Mouse (Mus musculus): ENCODE data around the gene Zfhx3. TPM values are rescaled to one million over a fixed set of nuclear protein-coding genes. Genes with fewer than 3 reads are reported as not detected.

Gene Zfhx3
- total RNA-seq, 2 experiments from 2014 or later: 39.3 to 58.8 TPM

DNA sequence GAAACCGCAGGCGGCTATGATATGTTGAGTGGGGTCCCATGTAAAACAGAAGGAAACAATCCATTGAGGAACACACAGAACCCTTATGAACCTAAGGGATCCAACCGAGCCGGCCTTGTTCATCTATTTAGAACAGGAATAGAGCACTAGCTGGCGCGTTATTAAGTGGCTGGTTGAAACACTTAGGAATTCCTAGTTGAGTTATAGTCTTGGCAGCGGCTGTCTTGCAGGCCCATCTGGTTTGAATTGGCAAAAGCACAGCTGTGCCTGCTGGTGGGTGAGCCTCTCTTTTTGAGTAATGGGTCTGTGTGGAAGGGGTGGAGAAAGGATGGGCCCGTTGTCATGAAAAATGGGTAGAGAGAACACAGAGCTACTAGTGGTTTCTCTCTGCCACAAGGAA lies 610.1 kb downstream of the Zfhx3 start:
- DNase-seq: no peak

DNA sequence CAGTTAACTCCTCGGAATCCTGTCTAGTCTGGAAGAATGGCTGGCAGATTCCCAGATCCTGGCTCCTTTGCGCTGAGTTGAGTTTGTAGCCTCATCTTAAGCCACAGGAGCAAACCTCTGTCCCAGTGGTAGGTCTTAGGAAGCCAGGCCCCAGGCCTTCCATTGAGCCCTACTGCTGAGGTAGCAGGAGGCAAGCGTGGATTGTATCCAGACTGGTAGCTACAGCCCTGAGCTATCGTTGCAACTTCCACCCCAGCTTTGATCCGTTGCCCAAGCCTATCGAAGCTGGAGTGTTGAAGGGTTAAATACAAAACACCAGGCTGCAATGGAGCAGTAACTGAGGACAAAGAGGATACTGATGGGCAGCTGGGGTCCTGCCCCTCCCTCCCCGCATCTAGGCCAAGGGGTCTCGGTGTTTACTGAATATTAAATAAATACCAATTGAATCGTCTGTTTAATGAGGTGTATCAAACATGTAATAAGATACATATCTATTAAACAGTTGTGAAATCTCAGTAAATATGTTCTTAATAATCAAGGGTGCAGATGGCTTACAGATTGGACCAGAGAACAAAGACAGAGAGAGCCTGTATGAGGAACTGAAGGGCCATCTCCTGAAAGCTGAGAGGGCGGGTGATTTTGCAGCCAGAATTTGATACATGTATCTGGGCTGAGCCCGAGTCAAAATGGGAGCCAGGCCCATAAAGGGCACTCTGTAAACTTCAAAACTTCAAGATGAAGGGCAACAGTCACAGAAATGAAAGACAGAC lies 611.5 kb downstream of the Zfhx3 start:
- DNase-seq: no peak

DNA sequence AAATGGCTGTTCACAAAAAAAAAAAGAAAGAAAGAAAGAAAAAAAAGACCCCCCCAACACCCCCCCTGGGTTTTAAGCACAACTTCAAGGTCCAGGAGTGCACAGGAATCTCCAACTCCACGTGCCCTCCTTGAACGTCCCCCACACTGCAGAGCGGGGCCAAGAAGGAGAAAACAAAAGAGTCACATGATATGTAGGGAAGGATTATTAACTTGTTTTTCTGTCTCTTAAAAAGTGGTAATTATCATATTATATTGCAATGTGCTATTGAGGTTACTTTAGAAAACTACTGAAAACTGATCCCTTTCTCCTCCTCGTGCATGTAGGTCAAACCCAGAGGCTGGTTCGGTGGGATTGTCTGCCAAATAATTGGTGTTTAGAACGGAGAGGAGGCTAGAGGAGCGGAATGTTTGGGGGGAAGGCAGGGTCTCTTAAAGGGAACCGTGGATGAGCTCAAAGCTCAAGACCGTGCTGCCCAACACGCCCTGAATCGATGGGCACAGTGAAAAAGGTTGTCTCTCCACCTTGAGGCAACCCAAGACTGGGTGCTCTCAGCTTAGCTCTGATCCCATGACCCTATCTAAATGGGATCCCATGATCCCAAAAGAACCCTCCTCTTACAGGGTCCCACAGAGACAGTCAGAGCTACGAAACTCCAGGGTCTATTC lies 612.3 kb downstream of the Zfhx3 start:
- DNase-seq: no peak

DNA sequence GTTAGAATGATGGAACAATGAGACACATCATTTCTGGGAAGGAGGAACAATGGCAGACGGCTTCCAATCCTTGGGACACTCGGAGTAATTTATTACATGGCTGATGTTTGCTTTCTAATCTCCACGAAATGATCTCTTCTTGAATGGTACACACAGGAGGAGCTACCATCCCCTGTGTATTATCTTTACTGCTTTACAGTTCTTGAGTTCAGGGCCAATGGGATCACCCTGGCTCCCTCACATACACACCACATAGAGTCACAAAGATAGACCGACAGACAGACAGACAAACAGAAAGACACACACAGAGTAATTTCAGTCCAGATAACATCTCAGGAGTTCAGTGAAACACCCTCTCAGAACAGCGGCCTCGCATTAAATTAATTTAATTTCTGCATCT lies 621.0 kb downstream of the Zfhx3 start:
- DNase-seq: no peak

DNA sequence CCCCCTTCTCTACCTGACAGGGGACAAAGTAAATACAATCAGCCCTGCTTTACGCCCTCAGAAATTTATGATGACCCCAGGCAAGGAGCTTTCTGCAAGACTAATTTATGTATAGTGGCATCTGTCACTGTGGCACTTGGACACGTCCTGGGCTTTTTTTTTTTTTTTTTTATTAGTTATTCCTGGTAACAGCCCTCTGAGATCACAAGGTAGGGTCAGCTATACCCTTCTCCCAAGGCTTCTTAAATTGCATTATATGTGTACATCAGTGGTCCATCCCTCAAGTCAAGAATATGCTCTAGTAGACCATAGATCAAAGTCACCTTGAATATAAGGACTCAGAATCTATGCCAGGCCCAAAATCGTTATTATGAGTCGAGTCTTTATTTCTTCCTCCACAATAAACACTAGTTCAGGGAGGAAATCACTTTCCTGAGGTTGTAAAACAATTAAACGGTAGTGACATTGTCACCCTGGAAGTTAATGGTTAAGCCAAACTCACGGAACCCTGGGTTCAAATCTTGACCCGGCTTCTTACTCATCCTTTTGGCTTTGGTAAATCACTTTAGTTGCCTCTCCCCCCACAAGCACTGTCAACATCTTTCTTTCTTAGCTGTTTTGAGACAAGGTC lies 621.6 kb downstream of the Zfhx3 start:
- DNase-seq: no peak

DNA sequence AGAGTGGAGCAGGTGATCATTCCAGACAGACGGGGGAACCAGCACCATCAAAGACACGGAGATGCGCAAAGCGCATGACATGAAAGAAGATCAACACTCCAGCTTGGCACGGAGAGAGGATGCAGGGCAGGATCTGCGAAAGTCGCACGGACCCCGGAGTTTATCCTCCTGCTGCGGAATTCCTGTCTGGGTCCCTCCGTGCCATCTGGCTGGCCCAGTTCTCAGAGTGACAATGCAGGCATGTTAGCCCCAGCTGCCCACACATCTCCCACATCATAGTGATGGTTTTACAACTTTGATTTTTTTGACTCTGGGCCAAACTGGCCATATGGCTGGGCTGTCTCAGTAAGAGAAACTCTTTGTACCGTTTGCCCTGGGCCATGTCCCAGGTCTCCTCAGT lies 623.6 kb downstream of the Zfhx3 start:
- no peak for DNase-seq

DNA sequence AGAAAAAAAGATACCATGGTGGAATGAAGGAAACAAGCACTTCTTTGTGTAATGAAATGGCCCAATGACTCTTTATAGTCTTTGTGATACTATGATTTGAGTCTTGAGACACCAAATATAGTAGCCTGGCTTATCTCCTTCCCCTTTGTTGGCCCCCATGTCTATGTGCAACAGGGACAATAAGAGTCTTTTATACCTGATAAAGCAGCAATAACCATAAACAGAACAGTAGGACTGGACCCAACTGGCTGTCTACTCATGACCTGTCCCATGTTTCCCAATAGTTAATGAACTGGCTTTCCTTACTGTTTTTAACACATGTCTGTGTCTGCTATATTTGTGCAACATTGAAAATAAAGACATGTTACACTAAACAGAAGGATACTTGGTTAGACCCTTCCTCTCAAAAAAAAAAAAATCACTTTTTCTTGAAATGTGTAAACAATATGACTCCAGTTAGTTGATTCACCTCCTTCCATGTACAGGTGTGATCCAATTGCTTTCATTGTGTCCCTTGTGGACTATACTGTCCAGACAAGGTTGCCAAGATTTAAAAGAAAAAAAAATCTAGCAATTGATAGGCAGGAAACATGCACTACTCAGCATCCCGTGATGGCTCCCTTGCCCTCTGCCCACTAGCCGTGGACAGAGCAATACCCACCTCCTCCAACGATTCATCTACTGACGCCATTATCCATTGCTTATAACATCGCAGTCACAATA lies 631.0 kb downstream of the Zfhx3 start:
- DNase-seq: no peak

DNA sequence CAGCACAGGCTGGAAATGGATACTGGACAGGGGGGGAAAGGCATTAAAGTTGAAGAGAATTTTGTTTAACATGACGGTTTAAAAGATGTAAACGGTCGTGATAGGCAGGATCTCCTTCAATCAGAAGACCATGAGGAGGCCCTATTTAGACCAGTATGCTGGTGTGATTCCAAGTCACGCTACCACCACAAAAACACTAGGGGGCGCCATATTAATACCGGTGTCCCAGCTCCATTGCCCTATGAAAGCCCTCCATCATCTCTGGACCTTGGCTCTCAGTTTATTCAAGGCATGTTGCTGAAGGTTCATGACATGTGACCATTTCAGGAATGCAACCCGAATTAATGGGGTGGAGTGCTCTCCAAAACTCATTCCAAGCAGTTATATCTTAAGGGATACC lies 631.7 kb downstream of the Zfhx3 start:
- DNase-seq: peak; percentile 78 to 80

DNA sequence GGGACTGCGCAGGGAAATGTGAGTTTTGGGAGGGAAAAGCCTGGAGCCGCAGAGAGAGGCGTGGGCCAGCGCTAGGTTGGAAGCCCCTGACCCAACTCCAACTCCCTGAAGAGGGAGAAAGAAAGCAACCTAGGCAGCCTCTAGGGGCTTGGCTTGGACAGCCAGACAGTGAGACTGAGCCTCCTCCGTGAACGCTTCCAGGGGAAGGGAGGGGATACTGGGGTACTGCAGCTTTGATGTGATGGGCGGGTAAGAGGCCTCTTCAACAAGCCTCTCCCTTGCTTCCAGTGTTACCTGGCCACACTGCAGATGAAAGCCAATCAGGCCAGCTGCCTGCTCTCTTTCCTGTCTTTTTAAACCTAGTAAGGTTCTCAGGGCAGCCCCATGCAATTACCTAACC lies 635.1 kb downstream of the Zfhx3 start:
- no peak for DNase-seq

DNA sequence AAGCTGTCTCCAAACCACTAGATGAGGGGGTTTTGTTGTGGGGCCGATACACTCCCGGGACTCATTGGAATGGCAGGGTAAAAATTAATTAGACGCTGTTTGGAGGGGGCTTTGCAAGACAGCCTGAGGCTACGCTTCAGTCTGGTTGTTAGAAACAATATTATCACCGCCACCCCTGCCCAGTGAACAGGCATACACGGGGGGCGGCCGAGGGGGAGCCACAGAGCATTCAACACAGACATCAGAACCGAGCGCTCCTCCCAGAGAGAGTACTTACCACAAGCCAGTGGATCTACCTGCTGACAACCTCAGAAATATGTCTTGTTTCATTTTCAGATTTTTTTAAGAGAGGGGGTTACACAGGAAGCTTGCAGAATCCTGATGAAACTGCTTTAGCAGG lies 635.9 kb downstream of the Zfhx3 start:
- no peak for DNase-seq

DNA sequence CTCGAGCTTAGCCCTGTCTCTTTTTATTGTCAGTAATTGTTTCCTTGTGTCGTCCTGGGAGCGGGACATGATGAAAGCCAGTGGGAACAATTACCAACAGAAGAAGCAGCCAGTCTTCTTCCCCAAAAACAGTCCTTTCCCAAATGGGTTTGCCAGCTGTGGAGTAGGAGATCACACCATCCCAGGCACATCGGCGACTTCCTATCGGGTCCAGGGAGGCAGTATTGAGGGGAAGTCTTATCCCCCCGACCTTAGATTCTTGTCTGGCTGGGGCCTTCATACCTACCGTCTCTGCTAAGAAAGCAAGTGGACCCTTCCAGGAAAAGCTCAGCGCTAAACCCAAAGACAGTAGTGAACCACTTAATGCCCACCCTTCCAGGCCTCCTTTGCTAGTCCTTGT lies 637.4 kb downstream of the Zfhx3 start:
- DNase-seq: no peak

DNA sequence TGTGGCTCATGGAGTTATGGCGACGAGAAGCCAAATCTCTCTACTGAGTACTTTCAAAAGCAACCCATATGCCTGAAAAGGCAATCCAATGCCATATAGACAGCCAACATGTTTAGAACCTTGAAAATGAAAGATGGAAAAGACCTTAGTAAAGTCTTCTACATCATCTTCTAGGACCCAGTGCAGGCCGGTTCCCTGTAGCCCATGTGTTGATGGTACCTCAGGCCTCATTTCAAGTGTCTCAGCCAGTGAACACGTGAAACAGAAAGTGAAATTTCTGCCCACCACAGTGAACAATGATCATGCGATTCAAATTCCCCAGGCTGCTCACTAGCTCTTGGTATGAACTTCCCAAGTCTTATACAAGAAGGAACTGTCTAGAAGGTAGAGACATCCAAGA lies 637.9 kb downstream of the Zfhx3 start:
- DNase-seq: no peak

DNA sequence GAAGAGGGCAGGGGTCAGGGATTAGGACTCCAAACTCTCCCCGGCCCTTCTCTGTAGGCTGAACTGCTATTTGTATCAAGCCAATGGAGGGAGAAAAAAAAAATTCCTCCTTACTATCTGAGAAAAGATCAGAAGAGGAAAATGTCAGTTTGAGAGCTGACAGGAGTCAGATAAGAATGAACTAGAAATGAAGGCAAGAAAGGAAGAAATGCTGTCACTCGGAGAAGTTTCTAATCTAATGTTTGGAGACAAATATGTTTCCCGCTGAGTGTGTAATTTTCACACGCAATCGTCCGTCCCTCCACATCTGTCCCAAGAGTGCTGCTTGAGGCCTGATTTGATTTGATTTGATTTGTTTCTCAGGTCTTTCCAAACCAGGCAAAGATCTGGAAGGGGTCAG lies 639.1 kb downstream of the Zfhx3 start:
- no peak for DNase-seq

DNA sequence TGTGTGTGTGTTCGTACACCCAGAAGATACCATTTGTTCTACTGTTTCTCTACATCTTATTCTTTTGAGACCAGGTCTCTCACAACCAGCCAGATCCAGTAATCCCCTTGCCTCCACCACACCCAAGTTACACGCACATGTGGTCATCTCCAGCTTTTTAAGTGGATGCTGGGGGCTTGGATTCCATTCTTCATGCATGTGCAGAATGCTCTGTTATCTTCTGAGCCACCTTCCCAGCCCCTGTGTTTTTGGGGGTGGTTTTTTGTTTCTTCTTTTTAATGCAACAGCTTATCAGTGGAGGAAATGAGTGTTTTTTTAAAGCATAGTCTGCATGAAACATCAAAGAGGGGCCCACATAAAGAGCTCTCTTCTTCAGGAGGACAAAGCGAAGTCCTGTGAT lies 639.8 kb downstream of the Zfhx3 start:
- no peak for DNase-seq

DNA sequence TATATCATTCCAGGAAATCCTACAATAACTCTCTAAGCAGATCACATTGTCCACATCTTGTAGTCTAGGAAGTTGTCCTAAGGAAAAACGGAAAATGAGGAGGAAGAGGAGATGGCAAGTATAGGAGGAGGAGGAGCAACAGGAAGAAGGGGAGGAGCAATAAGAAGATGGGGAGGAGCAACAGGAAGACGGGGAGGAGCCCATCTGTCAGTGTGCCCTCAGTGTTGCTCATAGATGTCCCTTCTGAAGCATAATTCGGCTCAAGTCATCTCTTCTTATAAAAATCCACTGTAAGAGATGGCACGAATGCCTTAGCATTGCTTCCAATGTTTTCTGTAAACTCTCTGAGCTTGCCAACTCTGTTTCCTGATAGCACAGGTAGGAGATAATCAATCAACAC lies 640.8 kb downstream of the Zfhx3 start:
- DNase-seq: no peak

DNA sequence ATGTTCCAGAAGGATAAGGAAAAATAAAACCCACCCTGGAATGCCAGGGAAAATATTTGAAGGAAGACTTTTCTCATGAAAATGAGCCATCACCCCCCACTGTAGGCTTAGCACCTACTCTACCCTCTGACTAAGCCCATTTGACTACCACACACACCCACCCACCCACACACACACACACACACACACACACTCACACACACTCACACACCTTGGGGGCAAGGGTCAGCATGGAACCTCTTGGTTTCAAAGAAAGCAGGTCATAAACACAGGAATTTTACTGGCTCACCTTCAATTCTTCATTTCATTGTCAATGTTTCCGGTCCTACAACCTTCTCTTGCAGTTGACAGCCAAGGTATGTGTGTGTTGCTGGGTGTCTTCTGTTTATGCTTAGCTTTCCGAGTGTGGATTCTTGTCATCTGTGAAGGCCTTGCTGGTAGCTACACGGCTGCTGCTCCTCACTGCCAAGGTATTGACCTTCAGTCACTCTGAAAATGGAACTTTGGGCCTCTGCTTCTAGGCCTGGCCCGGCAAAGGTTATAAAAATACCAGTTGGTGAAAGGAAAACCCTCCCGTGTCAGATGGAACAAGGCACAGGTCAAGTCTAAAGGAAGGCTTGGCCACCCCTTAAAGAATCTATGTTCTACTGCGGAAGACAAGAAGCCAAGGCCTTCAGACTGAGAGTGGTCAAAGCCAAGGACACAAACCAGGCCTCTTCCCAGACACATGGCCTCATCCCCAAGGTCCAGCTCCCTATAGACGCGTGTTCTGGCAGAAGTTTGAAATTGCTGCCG lies 641.6 kb downstream of the Zfhx3 start:
- peak; percentile 64 for DNase-seq

DNA sequence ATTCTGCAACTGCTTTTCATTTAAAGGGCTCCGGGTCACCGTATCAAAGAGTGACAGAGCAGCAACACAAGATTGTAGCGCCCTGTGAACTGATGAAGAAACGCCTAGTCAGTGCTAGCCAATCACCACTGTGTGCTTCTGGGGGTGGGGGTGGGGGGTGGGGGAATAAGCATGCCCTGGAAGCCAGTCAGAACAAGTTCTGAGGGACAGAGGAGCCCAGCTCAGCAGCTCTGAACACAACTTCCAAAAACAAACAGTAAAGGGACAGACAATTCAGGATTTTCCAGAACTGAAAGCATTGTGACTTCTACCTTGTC lies 642.2 kb downstream of the Zfhx3 start:
- no peak for DNase-seq

DNA sequence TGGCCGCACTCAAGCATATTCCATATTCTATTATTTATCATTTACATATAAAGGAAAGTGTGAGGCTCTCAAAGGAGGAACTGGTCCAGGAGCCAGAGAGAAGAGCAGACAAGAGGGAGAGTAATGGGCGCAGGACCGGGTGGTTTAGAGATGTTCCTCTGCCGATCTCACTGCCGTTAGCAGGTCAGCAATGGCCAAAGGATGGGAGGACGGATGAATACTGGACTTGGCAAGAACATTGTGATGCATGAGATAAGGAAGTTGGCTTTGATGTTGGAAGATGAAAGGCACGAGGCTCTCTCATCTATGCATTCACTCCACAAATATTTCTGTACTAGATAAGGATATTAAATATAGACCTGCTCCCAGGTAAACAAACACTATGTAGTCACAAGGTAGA lies 648.6 kb downstream of the Zfhx3 start:
- no peak for DNase-seq

DNA sequence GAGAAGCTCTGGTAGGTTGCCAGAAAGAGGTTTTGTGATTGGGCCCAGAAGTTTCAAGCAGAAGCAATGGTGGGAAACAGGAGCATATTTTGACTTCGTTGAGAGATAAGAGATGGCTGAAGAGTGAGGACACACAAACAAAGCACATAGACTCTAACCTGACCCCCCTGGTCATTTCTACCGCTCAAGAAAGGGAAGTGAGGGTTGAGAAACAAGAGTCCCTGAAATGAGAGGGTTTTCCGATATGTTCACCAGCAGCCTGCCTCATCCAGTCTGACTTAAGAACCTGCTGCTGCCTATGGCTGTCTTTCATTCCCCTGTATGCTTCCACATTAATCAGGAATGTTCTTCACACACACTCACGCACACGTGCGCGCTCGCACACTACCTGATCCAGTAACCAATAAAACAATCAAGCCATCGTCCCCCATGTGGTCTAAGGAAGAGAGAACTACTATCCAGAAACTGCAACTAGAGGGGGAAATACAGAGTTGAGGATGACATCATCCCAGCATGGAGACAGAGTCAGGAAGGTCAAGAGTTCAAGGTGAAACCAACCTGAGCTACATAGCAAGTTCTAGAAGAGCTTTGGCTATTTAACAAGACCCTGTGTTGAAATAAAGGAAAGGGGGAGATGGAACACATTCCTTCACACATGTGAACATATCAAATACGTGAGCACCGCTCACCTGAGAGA lies 649.7 kb downstream of the Zfhx3 start:
- DNase-seq: no peak

DNA sequence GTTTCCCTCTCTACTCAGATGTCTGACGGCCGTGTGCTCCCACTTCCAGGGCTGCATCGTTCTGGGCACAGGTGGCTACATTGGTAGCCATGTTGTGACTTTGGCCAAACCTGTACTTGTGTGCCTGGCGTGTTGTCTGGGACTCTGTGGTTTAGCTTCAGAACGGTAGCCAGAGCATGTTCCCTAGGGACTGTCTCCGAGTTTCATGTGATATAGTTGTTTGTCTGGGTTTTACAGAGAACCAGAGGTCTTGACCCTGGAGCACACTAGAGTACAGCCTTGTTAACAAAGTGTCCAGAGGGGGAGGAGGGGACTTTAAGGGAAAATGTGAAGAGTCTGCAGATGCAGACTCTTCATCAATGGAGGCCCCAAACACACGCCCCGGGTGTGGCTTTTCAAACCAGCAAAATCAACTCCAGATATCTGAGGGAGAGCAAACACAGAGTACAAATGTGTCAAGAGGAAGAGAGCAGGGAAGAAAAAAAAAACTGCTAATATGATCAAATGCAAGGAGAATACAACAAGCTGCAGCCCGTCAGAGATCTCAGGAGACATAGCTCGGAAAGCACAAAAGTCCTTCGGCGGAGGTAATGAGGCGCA lies 650.6 kb downstream of the Zfhx3 start:
- no peak for DNase-seq

DNA sequence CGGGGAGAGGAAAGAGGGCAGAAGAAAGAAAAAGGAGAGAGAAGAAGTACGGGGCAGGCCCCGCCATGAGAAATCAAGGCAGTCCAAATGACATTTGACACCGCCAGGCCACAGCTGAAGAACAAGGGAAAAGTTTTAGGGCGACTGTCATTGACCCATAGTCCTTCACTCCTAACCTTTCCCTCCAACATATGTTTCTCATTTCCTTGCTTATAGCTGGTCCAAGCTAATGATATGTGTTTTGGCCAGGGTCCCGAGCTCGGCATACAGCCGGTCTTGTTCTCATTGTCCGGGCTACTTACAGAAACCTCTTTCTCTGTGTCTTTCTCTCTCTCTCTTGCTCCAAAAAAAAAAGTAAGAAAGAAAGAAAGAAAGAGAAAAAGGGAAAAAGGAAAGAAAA lies 651.4 kb downstream of the Zfhx3 start:
- no peak for DNase-seq

All from adrenal gland, postnatal 36 days (tissue).